Mouse (Mus musculus) layer of hippocampus, postnatal 25 days (tissue): ENCODE data around the gene Snx32. TPM values are rescaled to one million over a fixed set of nuclear protein-coding genes. Genes with fewer than 3 reads are reported as not detected.

ENCODE experiments used
- DNase-seq, 2 experiments: peaks; one replicate each; pipeline ENCODE4 v3.0.0; 2022; ENCODE audit warnings: mixed read lengths in 2 of 2, low spot score in 1 of 2; ENCODE audit errors: extremely low spot score in 1 of 2
- total RNA-seq, 2 experiments: library from RNA; stranded (reverse); gene quantifications; 2 replicates each; pipeline ENCODE4 v1.2.3; 2021

The Snx32 gene
- total RNA-seq, 2 experiments from 2014 or later, result 78.0 to 86.5 TPM

- DNase-seq, result no peak
Measured at GRCm38 (mm10) chr19:5459019-5459418, 51.3 kb downstream of the Snx32 start.

GRCm38 (mm10) chr19:5457746-5458442 lies 52.4 kb downstream of the Snx32 start, which contains the start of gene Ccdc85b:
TSS of gene Ccdc85b (minus strand) at chr19:5457894.
- DNase-seq, result no peak

- DNase-seq, result peak; percentile 89 to 96
Measured at GRCm38 (mm10) chr19:5456922-5457745, 53.2 kb downstream of the Snx32 start.

GRCm38 (mm10) chr19:5456241-5456921 lies 54.0 kb downstream of the Snx32 start:
- no peak for DNase-seq

DNA sequence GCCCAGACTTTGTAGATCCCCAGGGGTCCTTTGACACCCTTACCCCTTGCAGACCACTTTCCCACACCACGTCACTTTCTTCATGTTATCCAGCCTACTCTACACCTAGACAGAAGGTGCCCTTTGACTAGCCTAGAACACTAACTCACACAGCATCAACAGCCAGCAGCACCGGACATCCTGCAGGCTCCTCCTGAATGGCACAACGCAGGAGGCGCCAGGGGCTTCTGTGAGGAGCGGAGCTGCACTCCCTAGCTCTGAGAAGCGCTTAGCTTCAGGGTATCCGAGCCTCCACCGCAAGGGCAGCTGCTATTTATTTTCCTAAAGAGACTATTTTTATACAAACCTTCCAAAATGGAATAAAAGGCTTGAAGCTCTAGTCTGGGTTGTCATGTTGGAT lies 54.8 kb downstream of the Snx32 start:
- no peak for DNase-seq

DNA sequence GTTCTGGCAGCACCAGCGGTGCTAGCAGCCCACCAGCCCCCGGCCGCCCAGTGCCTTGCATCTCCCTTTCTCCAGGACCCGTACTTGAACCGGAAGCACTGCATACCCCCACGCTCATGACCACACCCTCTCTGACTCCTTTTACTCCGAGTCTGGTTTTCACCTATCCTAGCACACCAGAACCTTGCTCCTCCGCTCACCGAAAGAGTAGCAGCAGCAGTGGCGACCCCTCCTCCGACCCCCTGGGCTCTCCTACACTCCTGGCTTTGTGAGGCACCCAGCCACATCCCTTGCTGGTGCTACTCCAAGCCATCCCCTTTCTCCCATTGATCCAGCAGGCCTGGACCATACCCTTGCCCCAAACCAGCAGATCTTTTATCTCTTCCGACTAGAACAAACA lies 55.3 kb downstream of the Snx32 start:
- no peak for DNase-seq

DNA sequence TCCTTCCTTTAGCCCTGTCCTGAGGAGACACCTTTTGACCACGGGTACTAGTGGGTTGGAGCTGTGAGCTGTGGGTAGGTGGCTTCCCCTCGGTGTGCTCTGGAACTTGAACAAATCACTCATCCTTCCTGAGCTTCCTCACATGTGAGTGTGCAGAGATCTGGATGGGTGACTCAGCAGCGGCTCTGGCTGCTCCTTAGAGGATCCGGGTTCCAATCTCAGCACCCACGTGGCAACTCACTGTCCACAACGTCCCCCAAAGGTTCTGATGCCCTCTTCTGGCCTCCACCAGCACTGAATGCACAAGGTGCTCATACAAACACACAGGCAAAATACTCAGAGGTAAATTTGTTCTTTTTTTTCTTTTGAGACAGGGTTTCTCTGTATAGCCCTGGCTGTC lies 58.6 kb downstream of the Snx32 start:
- DNase-seq, result no peak

- DNase-seq, result no peak
Measured at GRCm38 (mm10) chr19:5449673-5450072, 60.7 kb downstream of the Snx32 start.

DNA sequence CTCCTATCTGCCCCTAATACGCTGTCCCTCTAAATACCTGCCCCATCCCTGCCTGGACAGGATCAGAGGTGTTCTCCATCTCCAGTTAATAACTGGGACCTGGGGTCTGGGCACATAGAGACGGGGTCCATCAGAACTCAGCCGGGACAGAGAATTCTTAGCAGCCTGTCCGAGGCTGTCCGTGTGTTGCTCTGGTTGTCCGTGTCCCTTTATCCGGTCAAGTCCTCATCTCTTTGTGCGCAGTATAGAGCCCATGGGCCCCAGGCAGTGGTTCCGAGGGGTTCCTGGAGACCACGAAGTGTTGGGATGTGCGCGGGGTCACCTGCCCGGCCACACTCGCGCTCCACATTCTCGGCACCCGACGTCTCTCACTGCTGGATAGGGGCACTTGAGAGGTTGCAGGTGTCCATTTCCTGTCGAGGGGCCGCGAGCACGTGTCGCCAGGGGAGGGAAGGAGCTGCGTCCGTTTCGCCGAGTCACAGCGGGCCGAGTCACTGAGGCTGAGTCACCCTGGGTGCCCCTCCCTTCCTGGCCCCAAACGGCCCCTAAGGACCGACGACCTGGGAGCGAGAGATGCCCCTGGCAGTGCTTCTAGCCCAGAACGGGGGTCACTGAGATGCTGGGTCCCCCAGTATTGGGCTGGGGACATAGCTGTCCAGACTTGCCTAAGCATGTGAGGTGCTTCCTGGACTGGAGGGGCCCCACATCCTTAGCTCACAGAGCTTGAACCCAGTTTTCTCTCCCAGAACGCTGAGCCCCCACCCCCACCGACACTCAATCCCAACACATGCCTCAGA lies 61.8 kb downstream of the Snx32 start:
- no peak for DNase-seq

GRCm38 (mm10) chr19:5447515-5448353 lies 62.6 kb downstream of the Snx32 start, which contains the start of gene Fosl1:
TSS of gene Fosl1 (plus strand) at chr19:5447547.
- peak in 1 of 2 experiments; percentile 57 for DNase-seq

- no peak for DNase-seq
Measured at GRCm38 (mm10) chr19:5445747-5446146, 64.6 kb downstream of the Snx32 start.

- DNase-seq, result no peak
Measured at GRCm38 (mm10) chr19:5444954-5445353, 65.4 kb downstream of the Snx32 start.

- DNase-seq, result no peak
Measured at GRCm38 (mm10) chr19:5444371-5444908, 65.9 kb downstream of the Snx32 start.

Other genes starting within 250 kb of the Snx32 start
- gene Pacs1, start 237.4 kb downstream of the Snx32 start, total RNA-seq, result 10 to 100 TPM; 54.2 to 57.6 TPM
- gene Sf3b2, start 215.1 kb downstream of the Snx32 start, total RNA-seq, result 100 to 1,000 TPM; 201 to 202 TPM
- 100 to 1,000 TPM; 114 to 129 TPM for gene Gal3st3, start 212.2 kb downstream of the Snx32 start, total RNA-seq
- not detected for gene Catsper1, start 174.8 kb downstream of the Snx32 start, total RNA-seq
- 1 to 10 TPM; 6.1 to 6.7 TPM for gene Cst6, start 161.0 kb downstream of the Snx32 start, total RNA-seq
- gene Eif1ad, start 143.8 kb downstream of the Snx32 start, total RNA-seq, result 10 to 100 TPM; 19.5 to 23.7 TPM
- 10 to 100 TPM; 85.3 to 93.2 TPM for gene Banf1, start 143.4 kb downstream of the Snx32 start, total RNA-seq
- 10 to 100 TPM; 83.7 to 99.3 TPM for gene Sart1, start 121.8 kb downstream of the Snx32 start, total RNA-seq
- not detected for gene Tsga10ip, start 108.0 kb downstream of the Snx32 start, total RNA-seq
- gene Drap1, start 85.6 kb downstream of the Snx32 start, total RNA-seq, result 100 to 1,000 TPM; 278 to 311 TPM
- 10 to 100 TPM; 68.2 to 71.1 TPM for gene AI837181, start 85.4 kb downstream of the Snx32 start, total RNA-seq
- gene Fosl1, start 63.0 kb downstream of the Snx32 start, total RNA-seq, result not detected
- 10 to 100 TPM; 32.9 to 35.9 TPM for gene Ccdc85b, start 52.6 kb downstream of the Snx32 start, total RNA-seq
- gene Fibp, start 49.9 kb downstream of the Snx32 start, total RNA-seq, result 100 to 1,000 TPM in 1 of 2 experiments, 10 to 100 TPM in 1; 99.4 to 110 TPM
- not detected for gene Ctsw, start 42.0 kb downstream of the Snx32 start, total RNA-seq
- gene Efemp2, start 36.6 kb downstream of the Snx32 start, total RNA-seq, result 10 to 100 TPM; 11.0 to 11.6 TPM
- gene Mus81, start 22.1 kb downstream of the Snx32 start, total RNA-seq, result 10 to 100 TPM; 33.2 to 38.2 TPM
- gene Cfl1, start 20.1 kb downstream of the Snx32 start, total RNA-seq, result 1,000 to 10,000 TPM; 1,427 to 1,527 TPM
- gene 1700020D05Rik, start 6.8 kb downstream of the Snx32 start, total RNA-seq, result 1 to 10 TPM; 4.5 to 9.2 TPM
- gene Ovol1, start 50.1 kb upstream of the Snx32 start, total RNA-seq, result not detected
- gene Ap5b1, start 57.5 kb upstream of the Snx32 start, total RNA-seq, result 1 to 10 TPM; 7.7 to 8.2 TPM
- gene Rnaseh2c, start 91.3 kb upstream of the Snx32 start, total RNA-seq, result 10 to 100 TPM; 67.6 to 85.2 TPM
- 10 to 100 TPM; 83.1 to 87.8 TPM for gene Kat5, start 99.7 kb upstream of the Snx32 start, total RNA-seq
- 10 to 100 TPM; 20.6 to 22.0 TPM for gene Rela, start 126.9 kb upstream of the Snx32 start, total RNA-seq
- 10 to 100 TPM; 15.3 to 16.1 TPM for gene Sipa1, start 153.2 kb upstream of the Snx32 start, total RNA-seq
- gene Map3k11, start 178.2 kb upstream of the Snx32 start, total RNA-seq, result 10 to 100 TPM; 17.4 to 21.1 TPM
- 10 to 100 TPM; 59.8 to 73.9 TPM for gene Pcnx3, start 178.4 kb upstream of the Snx32 start, total RNA-seq
- not detected for gene Kcnk7, start 193.8 kb upstream of the Snx32 start, total RNA-seq
- gene Ehbp1l1, start 215.8 kb upstream of the Snx32 start, total RNA-seq, result 10 to 100 TPM; 14.6 to 17.2 TPM
- gene Fam89b, start 219.1 kb upstream of the Snx32 start, total RNA-seq, result 10 to 100 TPM; 29.3 to 32.9 TPM
- gene Ltbp3, start 230.4 kb upstream of the Snx32 start, total RNA-seq, result 10 to 100 TPM; 23.8 to 26.8 TPM